Mouse (Mus musculus): ENCODE data around the gene Entpd6. TPM values are rescaled to one million over a fixed set of nuclear protein-coding genes. Genes with fewer than 3 reads are reported as not detected.

The Entpd6 gene
- polyA plus RNA-seq (2012; rRNA removed), result 55.0 and 56.5 TPM in 2 replicates

DNA sequence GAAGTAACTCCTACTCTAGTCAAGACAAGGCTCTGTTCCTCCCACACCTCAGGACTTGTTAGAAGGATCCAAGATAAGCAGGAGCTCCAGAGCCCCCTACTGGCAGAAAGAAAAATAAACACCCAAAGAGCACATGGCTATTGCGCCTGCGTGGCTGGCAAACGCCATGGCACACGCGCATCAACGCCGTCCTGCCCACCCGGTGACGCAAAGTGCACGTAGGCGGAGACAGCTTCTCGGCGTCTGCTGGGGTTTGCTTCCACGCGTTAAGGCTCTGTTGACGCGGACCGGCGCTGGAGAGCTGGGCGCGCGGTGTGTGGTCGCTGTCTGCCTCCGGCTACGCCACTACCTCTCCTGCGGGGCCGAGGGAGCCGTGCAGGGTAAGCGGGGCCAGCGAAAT, at the start of gene Entpd6:
Entpd6 (plus strand) TSS at position 189 of the 400 bp plus-strand sequence.
- DNase-seq (ENCODE audit: extremely low spot score in 1 of 2, low spot score in 1 of 2), result peak; percentile 98 to 100

DNA sequence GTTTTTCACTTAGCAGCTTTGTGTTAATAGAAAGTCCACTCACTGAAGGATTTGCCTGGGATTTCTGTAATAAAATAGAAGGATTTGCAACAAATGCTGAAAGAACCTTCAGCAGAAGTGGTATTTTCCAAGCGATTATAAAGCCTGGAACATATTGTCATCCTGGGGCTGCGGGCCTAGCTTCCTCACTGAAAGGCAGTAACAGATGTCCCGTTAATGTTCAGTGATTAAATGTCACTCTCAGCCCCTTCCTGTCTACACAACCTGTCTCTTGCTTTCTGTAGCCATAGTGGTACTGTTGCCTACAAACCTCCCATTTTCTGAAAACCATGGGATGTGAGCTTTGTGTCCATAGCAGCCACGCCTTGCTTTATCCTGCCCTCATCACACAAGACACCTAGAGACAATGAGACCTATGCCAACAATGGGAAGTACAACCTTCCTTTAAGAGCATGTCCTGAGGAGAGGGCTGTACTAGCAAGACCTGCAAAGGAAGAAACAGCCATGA, 36.6 kb upstream of the Entpd6 start:
- DNase-seq (ENCODE audit: extremely low spot score in 1 of 2, low spot score in 1 of 2), result no peak

DNA sequence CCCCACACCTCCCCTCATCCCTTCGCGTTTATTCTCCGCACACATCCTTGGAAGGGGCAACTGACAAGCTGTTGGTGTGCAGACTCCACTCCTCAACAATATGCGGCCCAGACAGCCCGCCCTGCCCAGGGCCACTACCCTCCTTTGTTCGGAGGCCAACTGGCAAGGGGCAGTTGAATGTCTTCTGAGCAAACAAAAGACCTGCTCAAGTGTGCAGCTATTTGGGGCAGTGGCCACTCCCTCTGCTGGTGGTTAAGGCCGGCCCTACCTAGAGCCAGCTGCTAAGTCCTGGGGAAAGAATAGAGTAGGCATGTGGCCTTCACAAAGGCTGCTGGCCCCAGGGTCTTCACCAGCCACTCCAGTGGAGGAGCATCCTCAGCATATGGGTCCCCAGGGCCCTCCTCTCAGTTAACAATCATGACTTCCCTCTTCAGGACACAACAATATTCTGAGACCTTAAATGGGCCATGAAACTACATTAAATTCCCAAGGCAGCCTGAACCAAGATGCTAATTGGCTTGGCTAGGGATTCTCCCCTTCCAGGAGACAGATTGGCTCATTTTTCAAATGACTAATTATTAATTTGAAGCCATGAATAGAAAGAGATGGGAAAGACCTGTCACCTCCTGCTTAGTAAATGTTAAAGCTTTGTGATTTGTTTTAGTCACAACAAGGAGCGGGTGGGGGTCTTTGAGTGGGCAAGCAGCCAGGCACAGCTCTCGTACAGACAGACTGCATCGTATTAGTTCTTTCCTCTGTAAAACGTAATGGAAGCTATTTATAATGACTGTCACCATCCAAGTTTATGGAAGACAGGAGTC, 12.9 kb upstream of the Entpd6 start:
- DNase-seq (ENCODE audit: extremely low spot score in 1 of 2, low spot score in 1 of 2), result no peak

DNA sequence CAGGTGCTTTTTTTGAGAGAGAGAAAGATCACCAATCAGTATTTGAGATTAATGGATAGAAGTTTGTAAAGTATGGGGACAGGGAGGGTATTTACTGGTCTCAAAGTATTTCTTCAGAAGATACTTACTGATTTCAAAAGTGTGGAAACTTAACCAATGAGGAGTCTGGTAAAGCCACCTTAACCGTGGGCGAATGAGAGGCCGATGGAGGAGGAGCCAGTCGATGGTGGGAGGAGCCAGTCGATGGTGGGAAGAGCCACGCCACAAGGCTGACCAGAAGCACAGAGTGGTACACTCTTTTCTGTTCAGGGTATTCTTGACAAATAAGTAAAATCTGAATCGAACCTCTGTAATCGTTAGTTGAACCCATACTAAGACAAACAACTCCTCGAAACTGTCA, 11.0 kb upstream of the Entpd6 start:
- no peak for DNase-seq (ENCODE audit: extremely low spot score in 1 of 2, low spot score in 1 of 2)

DNA sequence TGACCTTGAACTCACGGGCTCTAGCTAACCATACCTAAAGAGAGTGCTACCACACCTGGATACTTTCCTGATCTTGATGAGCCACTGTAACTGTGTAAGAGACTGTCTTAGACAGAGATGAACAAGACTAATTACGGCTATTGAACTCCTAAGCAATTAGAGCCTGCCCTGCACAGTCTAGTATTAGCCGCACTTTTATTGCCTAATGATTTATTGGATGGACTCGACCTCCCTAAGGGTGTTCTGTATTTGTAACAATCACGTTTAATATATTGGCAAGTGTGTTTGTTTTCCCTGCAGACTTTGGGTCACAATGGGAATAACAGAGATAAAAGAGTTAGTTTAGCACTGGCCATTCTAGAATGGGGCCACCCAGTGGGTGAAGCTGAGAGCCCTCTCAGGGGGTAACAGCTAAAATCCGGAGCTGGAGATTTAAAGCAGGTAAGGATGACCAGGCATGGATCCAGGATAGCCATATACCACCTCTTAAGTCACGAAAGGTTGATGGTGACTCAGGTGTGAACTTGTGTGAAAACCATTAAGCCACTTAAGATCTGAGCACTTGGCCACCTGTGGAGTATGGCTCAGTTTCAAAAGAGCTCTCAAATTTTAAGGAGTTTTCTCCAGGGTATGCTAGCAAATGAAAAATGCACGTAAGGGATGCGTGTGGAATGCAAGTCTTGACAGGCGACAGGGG, 8.5 kb upstream of the Entpd6 start:
- DNase-seq (ENCODE audit: extremely low spot score in 1 of 2, low spot score in 1 of 2), result no peak

DNA sequence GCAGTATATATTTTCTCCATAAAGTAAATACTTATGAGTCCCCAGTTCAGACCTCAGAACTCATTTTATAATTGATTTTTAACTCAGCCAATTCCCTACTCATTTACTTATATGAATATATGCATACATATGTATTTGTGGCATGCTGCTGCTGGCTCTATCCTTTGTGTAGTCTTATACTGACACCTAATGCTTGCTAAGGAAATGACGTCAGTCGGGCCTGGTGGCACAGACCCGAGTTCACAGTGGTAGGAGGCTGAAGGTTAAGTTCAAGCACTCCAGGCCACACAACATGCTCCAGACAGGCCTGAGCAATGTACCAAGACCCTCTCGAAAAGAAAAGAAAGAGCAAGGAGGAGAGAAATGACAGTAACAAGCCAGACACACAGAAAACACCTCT, 7.4 kb upstream of the Entpd6 start:
- DNase-seq (ENCODE audit: extremely low spot score in 1 of 2, low spot score in 1 of 2), result no peak

DNA sequence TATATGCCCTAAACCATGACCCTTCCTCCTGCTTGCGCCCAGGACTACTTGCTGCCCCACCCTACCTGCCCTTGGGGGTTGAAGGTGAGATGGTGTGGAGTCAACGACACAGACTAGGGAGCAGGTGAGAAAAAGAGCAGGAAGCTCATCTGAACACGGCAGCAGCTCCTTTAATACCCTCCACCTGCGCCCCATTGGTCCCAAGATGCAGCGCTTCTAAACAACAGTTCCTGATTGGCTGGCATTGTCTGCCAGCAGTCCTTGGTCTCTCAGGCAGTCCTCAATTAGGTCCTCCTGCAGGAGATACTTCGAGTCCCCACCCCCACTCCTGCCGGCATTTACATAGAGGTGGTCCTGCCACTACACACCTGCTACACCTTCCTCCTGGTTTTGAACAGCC, 3.8 kb upstream of the Entpd6 start:
- DNase-seq (ENCODE audit: extremely low spot score in 1 of 2, low spot score in 1 of 2), result no peak

DNA sequence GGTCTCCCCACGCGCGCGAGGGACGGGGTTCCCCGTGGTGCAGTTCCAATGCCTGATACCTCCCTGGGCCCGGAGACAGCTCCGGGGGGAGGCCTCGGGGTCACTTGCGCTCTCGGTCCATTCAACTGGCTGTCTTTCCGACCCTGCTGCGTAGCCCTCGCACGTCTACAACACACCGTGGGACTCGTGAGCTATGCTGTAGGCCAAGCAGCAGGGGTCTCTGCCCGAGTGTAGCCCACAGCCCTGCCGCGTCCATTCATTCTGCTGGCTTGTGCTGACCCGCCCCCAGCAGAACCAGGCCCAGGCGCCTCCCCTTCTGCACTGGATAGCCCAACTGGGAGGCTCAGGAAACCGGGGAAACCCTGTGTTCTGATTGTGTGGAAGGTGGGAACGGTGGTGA, 441 bp downstream of the Entpd6 start:
- no peak for DNase-seq (ENCODE audit: extremely low spot score in 1 of 2, low spot score in 1 of 2)

DNA sequence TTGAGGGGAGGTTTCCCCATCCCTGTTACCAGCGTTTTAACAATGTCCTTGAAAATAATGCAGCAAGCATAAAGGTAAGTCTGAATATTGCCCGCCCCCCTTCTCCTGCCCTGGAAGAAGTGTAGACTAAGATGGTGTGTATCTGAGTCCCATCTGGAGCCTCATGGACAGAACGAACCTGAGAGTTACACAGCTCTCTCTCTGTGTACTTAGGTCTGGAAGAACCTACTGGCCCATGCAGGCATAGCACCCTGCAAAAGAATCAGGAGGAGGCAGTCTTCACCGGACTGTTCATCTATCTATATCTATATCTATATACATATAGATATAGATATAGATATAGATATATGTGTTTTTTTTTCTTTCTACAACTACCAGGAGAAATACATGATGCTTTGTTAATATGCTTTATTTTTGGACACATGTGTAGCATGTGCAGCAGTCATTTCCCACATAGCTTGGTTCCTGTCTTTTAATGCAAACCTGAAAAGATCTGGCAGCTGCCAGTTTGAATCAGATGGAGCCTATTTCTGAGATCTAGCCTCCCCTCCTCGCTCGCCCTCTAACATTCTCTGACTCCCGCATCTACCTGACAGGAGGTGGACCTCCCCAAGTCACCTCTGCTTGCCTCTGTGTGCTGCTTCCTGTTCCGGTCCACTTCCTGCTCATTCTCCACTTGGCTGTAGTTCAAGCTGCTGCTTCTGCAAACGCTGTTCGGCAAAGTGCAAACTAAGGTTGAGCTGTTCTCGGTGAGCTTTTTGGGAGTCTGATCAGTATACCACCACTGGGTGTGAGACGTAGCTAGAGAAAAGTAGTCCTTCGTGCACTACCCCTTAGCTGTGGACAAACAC, 1.5 kb downstream of the Entpd6 start:
- DNase-seq (ENCODE audit: extremely low spot score in 1 of 2, low spot score in 1 of 2), result no peak

DNA sequence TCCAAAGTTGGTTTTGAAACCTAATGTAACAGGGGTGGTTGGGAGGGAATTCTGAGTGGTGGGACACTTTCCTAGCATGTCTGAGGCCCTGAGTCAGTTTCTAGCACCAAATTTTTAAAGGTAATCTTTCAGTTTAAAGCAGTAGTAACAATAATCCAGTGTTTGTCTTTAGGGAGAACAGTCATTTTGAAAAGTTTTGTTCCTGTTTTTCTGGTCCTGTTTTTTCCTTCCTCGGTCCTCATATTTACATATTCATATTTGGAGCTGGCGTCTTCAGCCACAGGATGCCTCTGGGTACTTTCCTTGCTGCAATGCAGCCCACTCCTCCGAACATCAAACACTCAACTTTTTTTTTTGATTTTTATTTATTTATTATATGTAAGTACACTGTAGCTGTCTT, 6.2 kb downstream of the Entpd6 start:
- no peak for DNase-seq (ENCODE audit: extremely low spot score in 1 of 2, low spot score in 1 of 2)

DNA sequence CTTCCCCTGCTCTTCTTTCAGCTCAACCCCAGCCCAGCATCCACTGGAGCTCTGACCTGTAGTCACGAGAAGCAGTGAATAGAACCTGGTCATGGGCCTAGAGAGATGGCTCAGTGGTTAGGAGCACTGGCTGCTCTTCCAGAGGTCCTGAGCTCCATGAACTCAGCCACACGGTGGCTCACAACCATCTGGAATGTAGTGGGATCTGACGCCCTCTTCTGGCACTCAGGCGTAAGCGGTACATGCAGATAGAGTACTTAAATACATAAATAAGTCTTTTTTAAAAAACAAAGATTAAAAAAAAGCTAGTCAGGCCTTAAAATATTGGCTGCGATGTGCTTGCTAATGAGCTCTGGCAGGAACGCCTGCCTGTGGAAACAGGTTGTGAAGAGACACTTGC, 12.6 kb downstream of the Entpd6 start:
- DNase-seq (ENCODE audit: extremely low spot score in 1 of 2, low spot score in 1 of 2), result no peak

DNA sequence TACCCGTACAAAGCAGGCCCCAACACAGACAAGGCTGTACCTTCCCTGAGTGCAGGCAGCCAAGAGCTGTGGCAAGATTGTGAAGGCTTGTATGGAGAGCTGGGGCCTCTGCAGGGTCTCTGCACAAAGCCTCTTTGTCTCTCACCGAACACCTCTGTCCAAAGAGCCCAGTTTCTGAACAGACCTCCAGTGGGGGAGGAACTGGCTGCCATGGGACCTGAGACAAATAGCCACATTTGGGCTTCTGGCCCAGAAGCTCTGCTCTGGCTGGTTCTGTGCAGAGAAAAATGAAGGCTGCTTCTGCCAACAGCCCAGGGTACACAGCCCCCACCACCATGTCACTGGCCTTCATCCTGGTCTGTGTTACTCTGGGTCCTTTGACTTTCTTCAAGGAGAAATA, 16.8 kb downstream of the Entpd6 start:
- peak in 1 of 2 experiments; percentile 54 for DNase-seq (ENCODE audit: extremely low spot score in 1 of 2, low spot score in 1 of 2)

DNA sequence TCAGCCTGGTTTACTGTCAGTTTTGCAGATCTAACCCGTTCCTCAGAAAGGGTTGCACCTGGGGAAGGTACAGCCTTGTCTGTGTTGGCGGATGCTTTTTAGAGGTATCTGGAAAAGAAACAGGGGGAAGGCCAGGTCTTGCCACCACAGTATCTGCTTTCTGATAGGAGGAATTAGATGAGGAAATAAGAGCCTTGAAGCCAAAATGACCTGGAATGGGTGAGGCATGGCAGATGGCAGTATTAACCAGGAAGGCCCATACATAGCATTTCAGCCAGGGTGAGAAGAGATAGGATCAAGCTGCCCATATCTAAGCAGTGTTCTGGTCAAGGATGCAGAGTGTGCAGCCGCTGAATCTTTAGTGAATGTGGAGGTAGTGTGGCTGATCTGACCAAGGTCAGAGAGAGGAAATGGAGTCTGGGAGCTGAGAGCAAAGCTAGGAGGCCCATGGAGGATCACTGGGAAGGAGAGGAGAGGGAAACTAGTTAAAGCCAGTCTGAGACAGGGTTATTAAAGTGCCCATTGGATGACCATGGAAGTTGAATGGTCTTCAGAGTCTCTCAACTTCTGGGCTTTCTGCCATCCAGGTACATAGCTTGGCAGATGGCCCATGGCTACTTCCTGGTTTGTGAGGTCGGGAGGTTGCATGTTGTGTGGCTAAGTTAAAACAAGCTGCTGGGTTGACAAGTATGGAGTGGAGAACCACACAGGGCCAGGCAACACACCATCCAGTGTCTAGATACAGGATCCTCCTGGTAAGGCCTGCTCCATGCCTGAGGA, 17.4 kb downstream of the Entpd6 start:
- no peak for DNase-seq (ENCODE audit: extremely low spot score in 1 of 2, low spot score in 1 of 2)

DNA sequence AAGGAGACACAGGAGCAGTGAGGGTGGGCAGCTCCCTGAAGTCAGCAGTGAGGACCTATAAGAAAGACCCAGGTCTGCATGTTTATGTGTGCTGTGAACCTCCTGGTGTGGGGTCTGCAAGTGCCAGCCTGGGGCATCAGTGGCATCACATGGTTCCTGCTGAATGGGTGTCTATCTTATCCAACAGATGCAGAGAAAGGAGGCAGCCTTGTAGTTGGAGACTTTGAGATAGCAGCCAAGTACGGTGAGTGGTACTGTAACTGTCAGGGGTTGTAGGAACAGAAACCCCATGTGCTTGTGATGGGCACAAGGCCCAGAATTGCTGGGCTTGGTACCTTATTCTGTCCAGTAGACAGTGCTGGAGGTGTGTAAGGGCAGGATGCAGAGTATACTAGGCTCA, 19.8 kb downstream of the Entpd6 start:
- no peak for DNase-seq (ENCODE audit: extremely low spot score in 1 of 2, low spot score in 1 of 2)

DNA sequence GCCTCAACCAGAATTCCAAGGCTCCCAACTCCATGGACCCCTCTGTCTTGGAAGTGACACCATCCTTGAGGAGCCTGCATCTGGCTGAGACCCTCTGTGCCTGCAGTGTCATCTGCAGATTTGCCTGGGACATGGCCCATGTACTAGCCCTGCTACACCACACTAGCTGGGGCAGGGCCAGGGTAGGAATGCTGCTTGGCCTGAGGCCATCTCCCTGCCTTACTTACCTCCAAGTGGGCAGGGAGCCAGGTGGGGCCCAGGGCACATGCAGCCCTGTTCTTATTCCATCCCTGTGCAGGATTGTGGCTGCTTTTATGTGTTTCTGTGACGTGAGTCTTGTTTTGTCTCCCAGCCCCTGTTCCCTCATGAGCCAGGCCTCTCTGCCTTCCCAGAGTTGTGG, 21.9 kb downstream of the Entpd6 start:
- DNase-seq (ENCODE audit: extremely low spot score in 1 of 2, low spot score in 1 of 2), result no peak

DNA sequence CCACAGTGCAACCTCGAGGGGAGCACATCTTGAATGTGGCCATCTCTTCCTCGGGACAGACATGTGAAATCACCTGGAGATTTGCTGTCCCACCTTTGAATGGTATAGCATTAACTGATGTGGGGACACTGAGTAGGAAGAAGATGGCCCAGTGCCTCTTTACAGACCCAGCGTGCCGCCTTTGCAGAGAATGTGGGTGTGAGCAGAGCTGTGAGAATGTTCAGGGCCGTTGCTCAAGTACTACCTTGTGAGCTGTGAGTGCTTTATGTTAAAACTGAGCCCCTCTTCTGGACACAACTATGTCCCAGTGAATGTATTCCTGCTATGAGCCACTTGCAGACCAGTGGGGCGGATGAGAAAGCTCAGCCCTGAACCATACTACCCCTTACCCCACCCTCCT, 22.3 kb downstream of the Entpd6 start:
- DNase-seq (ENCODE audit: extremely low spot score in 1 of 2, low spot score in 1 of 2), result no peak

DNA sequence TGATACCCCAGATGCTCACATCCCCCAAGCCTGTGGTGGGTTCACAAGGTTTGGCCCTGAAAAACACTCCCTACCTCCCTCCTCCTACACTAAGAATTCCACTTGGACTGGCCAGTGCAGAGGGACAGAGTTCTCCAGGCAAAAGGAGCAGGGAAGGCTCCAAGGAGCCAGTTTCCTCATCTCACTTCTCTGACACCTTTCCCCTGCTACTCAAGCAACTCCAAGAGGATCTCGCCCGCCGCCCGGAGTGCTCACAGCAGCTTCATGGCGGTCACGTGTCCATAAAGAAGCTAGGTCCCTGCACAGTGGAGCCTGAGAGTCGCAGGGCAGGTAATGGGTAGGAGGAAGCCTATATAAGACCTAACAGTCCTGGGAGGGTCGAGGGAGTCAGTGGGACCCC, 23.2 kb downstream of the Entpd6 start:
- no peak for DNase-seq (ENCODE audit: extremely low spot score in 1 of 2, low spot score in 1 of 2)

DNA sequence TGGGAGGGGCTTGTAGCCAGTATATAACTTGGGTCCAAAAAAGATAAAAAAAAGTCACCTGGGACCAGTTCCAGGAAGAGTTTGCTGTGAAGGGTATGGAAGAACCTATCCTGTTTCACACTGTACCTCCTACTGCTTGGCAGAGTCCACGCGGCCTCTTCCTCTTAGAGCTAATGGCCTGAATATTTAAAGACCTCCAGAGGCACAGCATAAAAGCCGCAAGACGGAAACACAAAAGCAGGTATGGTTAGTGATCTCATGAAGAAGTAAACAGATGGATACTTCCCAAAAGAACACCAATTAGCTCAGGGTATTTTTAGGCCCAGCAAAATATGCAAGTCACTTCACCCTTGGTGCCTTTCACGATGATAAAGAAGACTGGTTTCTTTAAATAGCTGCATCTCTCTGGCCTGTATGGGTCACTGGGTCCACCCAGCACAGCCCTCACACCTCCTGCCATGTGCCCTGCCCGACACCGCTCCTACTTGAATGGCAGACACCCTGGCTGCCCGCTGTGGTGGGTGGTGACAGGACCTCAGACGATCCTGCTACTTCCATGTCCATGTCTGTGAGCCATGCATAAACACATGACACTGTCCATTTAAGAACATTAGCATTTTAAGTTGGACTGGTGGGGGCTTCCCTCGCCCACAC, 23.8 kb downstream of the Entpd6 start:
- no peak for DNase-seq (ENCODE audit: extremely low spot score in 1 of 2, low spot score in 1 of 2)

DNA sequence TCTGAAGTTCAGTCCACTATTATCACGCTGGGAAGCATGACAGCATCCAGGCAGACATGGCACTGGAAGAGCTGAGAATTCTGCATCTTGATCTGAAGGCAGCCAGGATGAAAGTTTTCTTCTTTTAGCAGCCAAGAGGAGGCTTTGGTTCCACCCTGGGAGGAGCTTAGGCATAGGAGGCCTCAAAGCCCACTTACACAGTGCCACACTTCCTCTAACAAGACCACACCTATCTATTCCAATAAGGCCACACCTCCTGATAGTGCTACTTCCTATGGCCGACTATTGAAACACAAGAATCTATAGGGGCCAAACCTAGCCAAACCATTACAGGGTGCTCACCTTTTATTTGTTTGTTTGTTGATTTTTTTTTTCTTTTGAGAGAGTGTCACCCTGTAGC, 34.0 kb downstream of the Entpd6 start:
- DNase-seq (ENCODE audit: extremely low spot score in 1 of 2, low spot score in 1 of 2), result no peak

Data from frontal cortex, adult 2 months (tissue).